Mouse (Mus musculus): ENCODE data around the gene Gpr162. TPM values are rescaled to one million over a fixed set of nuclear protein-coding genes. Genes with fewer than 3 reads are reported as not detected.

Gene Gpr162
- polyA plus RNA-seq, 1 experiment from 2014 or later, result 2.9 TPM

Other genes with a start within 250 kb of the Gpr162 start
- gene C1s2, start 227.9 kb downstream of the Gpr162 start, polyA plus RNA-seq (2015; fragmentation: Nextera tagmentation; extraction: Ambion mirVana), result 0.14 TPM in 1 of 2 replicates, not detected in the other
- 46.1 and 55.0 TPM in 2 replicates for gene Lpcat3, start 201.0 kb downstream of the Gpr162 start, polyA plus RNA-seq (2015; fragmentation: Nextera tagmentation; extraction: Ambion mirVana)
- 164 and 183 TPM in 2 replicates for gene Emg1, start 151.8 kb downstream of the Gpr162 start, polyA plus RNA-seq (2015; fragmentation: Nextera tagmentation; extraction: Ambion mirVana)
- gene Phb2, start 151.6 kb downstream of the Gpr162 start, polyA plus RNA-seq (2015; fragmentation: Nextera tagmentation; extraction: Ambion mirVana), result 285 and 312 TPM in 2 replicates
- 17.4 and 17.8 TPM in 2 replicates for gene Ptpn6, start 125.3 kb downstream of the Gpr162 start, polyA plus RNA-seq (2015; fragmentation: Nextera tagmentation; extraction: Ambion mirVana)
- 356 and 402 TPM in 2 replicates for gene Grcc10, start 122.6 kb downstream of the Gpr162 start, polyA plus RNA-seq (2015; fragmentation: Nextera tagmentation; extraction: Ambion mirVana)
- gene Gm45234, start 108.0 kb downstream of the Gpr162 start, polyA plus RNA-seq (2015; fragmentation: Nextera tagmentation; extraction: Ambion mirVana), result 0.10 TPM in 1 of 2 replicates, not detected in the other
- gene Atn1, start 107.5 kb downstream of the Gpr162 start, polyA plus RNA-seq (2015; fragmentation: Nextera tagmentation; extraction: Ambion mirVana), result 15.1 and 15.7 TPM in 2 replicates
- gene Eno2, start 94.3 kb downstream of the Gpr162 start, polyA plus RNA-seq (2015; fragmentation: Nextera tagmentation; extraction: Ambion mirVana), result 7.9 and 9.1 TPM in 2 replicates
- gene Lrrc23, start 84.3 kb downstream of the Gpr162 start, polyA plus RNA-seq (2015; fragmentation: Nextera tagmentation; extraction: Ambion mirVana), result 0.36 and 0.83 TPM in 2 replicates
- gene Spsb2, start 55.3 kb downstream of the Gpr162 start, polyA plus RNA-seq (2015; fragmentation: Nextera tagmentation; extraction: Ambion mirVana), result 14.1 and 15.5 TPM in 2 replicates
- 940 and 1,131 TPM in 2 replicates for gene Tpi1, start 49.7 kb downstream of the Gpr162 start, polyA plus RNA-seq (2015; fragmentation: Nextera tagmentation; extraction: Ambion mirVana)
- 134 and 136 TPM in 2 replicates for gene Usp5, start 34.5 kb downstream of the Gpr162 start, polyA plus RNA-seq (2015; fragmentation: Nextera tagmentation; extraction: Ambion mirVana)
- 124 and 141 TPM in 2 replicates for gene Cdca3, start 34.4 kb downstream of the Gpr162 start, polyA plus RNA-seq (2015; fragmentation: Nextera tagmentation; extraction: Ambion mirVana)
- 0.96 and 3.2 TPM in 2 replicates for gene Gnb3, start 23.7 kb downstream of the Gpr162 start, polyA plus RNA-seq (2015; fragmentation: Nextera tagmentation; extraction: Ambion mirVana)
- 43.7 and 62.3 TPM in 2 replicates for gene P3h3, start 6.2 kb downstream of the Gpr162 start, polyA plus RNA-seq (2015; fragmentation: Nextera tagmentation; extraction: Ambion mirVana)
- gene Cd4, start 24.2 kb upstream of the Gpr162 start, polyA plus RNA-seq (2015; fragmentation: Nextera tagmentation; extraction: Ambion mirVana), result 0.24 and 0.31 TPM in 2 replicates
- 2.3 TPM in 2 replicates for gene Lag3, start 47.7 kb upstream of the Gpr162 start, polyA plus RNA-seq (2015; fragmentation: Nextera tagmentation; extraction: Ambion mirVana)
- gene Ptms, start 56.1 kb upstream of the Gpr162 start, polyA plus RNA-seq (2015; fragmentation: Nextera tagmentation; extraction: Ambion mirVana), result 241 and 331 TPM in 2 replicates
- gene Mlf2, start 67.4 kb upstream of the Gpr162 start, polyA plus RNA-seq (2015; fragmentation: Nextera tagmentation; extraction: Ambion mirVana), result 352 and 365 TPM in 2 replicates
- gene Cops7a, start 101.6 kb upstream of the Gpr162 start, polyA plus RNA-seq (2015; fragmentation: Nextera tagmentation; extraction: Ambion mirVana), result 146 and 160 TPM in 2 replicates
- gene Pianp, start 132.7 kb upstream of the Gpr162 start, polyA plus RNA-seq (2015; fragmentation: Nextera tagmentation; extraction: Ambion mirVana), result 20.8 and 21.3 TPM in 2 replicates
- gene Zfp384, start 145.2 kb upstream of the Gpr162 start, polyA plus RNA-seq (2015; fragmentation: Nextera tagmentation; extraction: Ambion mirVana), result 16.9 and 17.9 TPM in 2 replicates
- 141 and 146 TPM in 2 replicates for gene Ing4, start 175.8 kb upstream of the Gpr162 start, polyA plus RNA-seq (2015; fragmentation: Nextera tagmentation; extraction: Ambion mirVana)
- 9.9 and 12.4 TPM in 2 replicates for gene Acrbp, start 185.7 kb upstream of the Gpr162 start, polyA plus RNA-seq (2015; fragmentation: Nextera tagmentation; extraction: Ambion mirVana)
- gene Lpar5, start 203.9 kb upstream of the Gpr162 start, polyA plus RNA-seq (2015; fragmentation: Nextera tagmentation; extraction: Ambion mirVana), result 6.5 and 6.6 TPM in 2 replicates
- gene Chd4, start 232.0 kb upstream of the Gpr162 start, polyA plus RNA-seq (2015; fragmentation: Nextera tagmentation; extraction: Ambion mirVana), result 66.7 TPM in 2 replicates